Mouse (Mus musculus) spleen, adult 2 months (tissue): ENCODE data around the gene Ldah.
"Not testable (repeated sequence)": the region's sequence is repeated elsewhere in the genome, so short reads cannot be mapped to it uniquely, and the experiment has no call there.

Experiments used
- CTCF ChIP-seq: fragments of 200-500 bp; IDR thresholded peaks from 2 replicates; pipeline ENCODE4 v1.5.1; 2011; ENCODE audit warnings: mild to moderate bottlenecking, inconsistent platforms; ENCODE audit not compliant: insufficient read depth, insufficient read length, insufficient replicate concordance; ENCODE audit errors: extremely low read depth
- POLR2A ChIP-seq: fragments of 200-500 bp; IDR thresholded peaks from 2 replicates; pipeline ENCODE4 v1.6.1; 2011; ENCODE audit warnings: low read depth, low read length, inconsistent platforms

- TF ChIP-seq CTCF, POLR2A: not testable (repeated sequence)
These were observed 18.9 kb upstream of the Ldah start for GRCm38 (mm10) chr12:8188796-8189535.
